10 mouse cellular contexts compared by ENCODE assay signal in genomic region chr9:50485521-50485920, GRCm38 (mm10). TPM values are rescaled to one million over a fixed set of nuclear protein-coding genes. Genes with fewer than 3 reads are reported as not detected.
A peak's percentile ranks its signal among the peaks of the same experiment; 100 is the strongest.
DNase-seq lines count a peak whose midpoint lies in the region; ATAC-seq and TF ChIP-seq lines count a peak whose summit lies in the region.
"Had no signal": no experiment of that assay in that cellular context is flagged by ENCODE, and none has a peak within 500 bp of the region (broad histone marks: within the 10 kb centered on the region; RNA-seq: fewer than 3 reads in every experiment).

No protein-coding gene starts in this region.

- intact Hi-C loops in left cerebral cortex, adult 2 months (cut with DNase I), result no loop called here

- no peak overlapping the region for H3K9ac ChIP-seq in lung, postnatal 0 days (replicated peaks; ENCODE audit: low read depth)
- H3K9ac ChIP-seq in forebrain, embryonic 13.5 days, result no peak overlapping the region

- DNase-seq in lung, postnatal 0 days (ENCODE audit: low spot score), result no peak
- no peak for DNase-seq in lung, postnatal 36 days
- DNase-seq in limb, embryonic 10.5 days (ENCODE audit: low spot score), result peak; percentile 47
- DNase-seq in retina, postnatal 1 day, result peak; percentile 72
- DNase-seq in right cerebral cortex, postnatal 4 days, result no peak
- DNase-seq in left cerebral cortex, adult 2 months (ENCODE audit: extremely low spot score in 1 of 2, low spot score in 2 of 2), result no peak

- peak; percentile 56 for ATAC-seq in lung, postnatal 0 days
- no peak for ATAC-seq in forebrain, embryonic 13.5 days
- no peak for ATAC-seq in erythroid progenitor cell, adult 5-6 weeks (replicated peaks; ENCODE audit: low FRiP score, poor library complexity, severe bottlenecking)

- no peaks in the 10 kb centered on the region for H3K36me3 ChIP-seq in lung, postnatal 0 days (ENCODE audit: insufficient read depth, low read length)
- no peaks in the 10 kb centered on the region for H3K36me3 ChIP-seq in forebrain, embryonic 13.5 days (ENCODE audit: poor library complexity, severe bottlenecking)
- H3K36me3 ChIP-seq in limb, embryonic 10.5 days, result no peaks in the 10 kb centered on the region

- H3K4me2 ChIP-seq in lung, postnatal 0 days (replicated peaks; ENCODE audit: low read depth, low read length), result peak overlapping the region; percentile 25; the same call in 1 of the 2 replicates
- peak overlapping the region; percentile 39 for H3K4me2 ChIP-seq in forebrain, embryonic 13.5 days

- no peak overlapping the region for H3K4me3 ChIP-seq in lung, postnatal 0 days (ENCODE audit: low read depth, low read length)
- no peak overlapping the region for H3K4me3 ChIP-seq in forebrain, embryonic 13.5 days
- peak overlapping the region; percentile 35 for H3K4me3 ChIP-seq in limb, embryonic 10.5 days
- no peak overlapping the region for H3K4me3 ChIP-seq in left cerebral cortex, adult 2 months
- H3K4me3 ChIP-seq: erythroblast, embryonic 14.5 days had no signal

- WGBS in lung, postnatal 0 days, result 10% methylated on average over 10 of the region's 10 CpGs
- 9% methylated on average over 10 of the region's 10 CpGs for WGBS in forebrain, embryonic 13.5 days
- WGBS in limb, embryonic 10.5 days, result 3% methylated on average over 10 of the region's 10 CpGs

- no peaks in the 10 kb centered on the region for H3K9me3 ChIP-seq in lung, postnatal 0 days (ENCODE audit: low read length)
- H3K9me3 ChIP-seq in forebrain, embryonic 13.5 days (replicated peaks), result no peaks in the 10 kb centered on the region
- no peaks in the 10 kb centered on the region for H3K9me3 ChIP-seq in limb, embryonic 10.5 days (replicated peaks)

- TF ChIP-seq EP300 in lung, postnatal 0 days (IDR thresholded peaks at IDR 0.05), result no peak

- peaks cover 4% of the 10 kb centered on the region; the same call in 1 of the 2 replicates for H3K4me1 ChIP-seq in lung, postnatal 0 days (ENCODE audit: insufficient read depth, low read depth, low read length)
- peaks cover 7% of the 10 kb centered on the region for H3K4me1 ChIP-seq in forebrain, embryonic 13.5 days
- H3K4me1 ChIP-seq in limb, embryonic 10.5 days, result peaks cover 14% of the 10 kb centered on the region

- H3K27ac ChIP-seq in lung, postnatal 0 days (ENCODE audit: low read length), result no peak overlapping the region
- H3K27ac ChIP-seq in forebrain, embryonic 13.5 days, result no peak overlapping the region
- H3K27ac ChIP-seq in limb, embryonic 10.5 days, result no peak overlapping the region
- no peak overlapping the region for H3K27ac ChIP-seq in left cerebral cortex, adult 2 months

- no peaks in the 10 kb centered on the region for H3K27me3 ChIP-seq in lung, postnatal 0 days (replicated peaks; ENCODE audit: insufficient read depth, low read length)
- H3K27me3 ChIP-seq in forebrain, embryonic 13.5 days, result no peaks in the 10 kb centered on the region
- peaks cover 9% of the 10 kb centered on the region; the same call in 1 of the 2 replicates for H3K27me3 ChIP-seq in limb, embryonic 10.5 days (ENCODE audit: low read depth, poor library complexity, severe bottlenecking)

- no peak for TF ChIP-seq CTCF in lung, postnatal 0 days (IDR thresholded peaks at IDR 0.05)
- TF ChIP-seq CTCF in left cerebral cortex, adult 2 months (IDR thresholded peaks at IDR 0.05), result no peak

RNA-seq across cellular contexts. Expression of gene Plet1, which starts 8.8 kb away (rescaled TPM):
- polyA plus RNA-seq in lung, postnatal 0 days (2015; fragmentation: Nextera tagmentation; extraction: Ambion mirVana), result 53.8 and 60.8 TPM in 2 replicates
- polyA plus RNA-seq in forebrain, embryonic 13.5 days (2015; fragmentation: Nextera tagmentation; extraction: Ambion mirVana), result 0.24 TPM in 1 of 2 replicates, not detected in the other
- polyA plus RNA-seq in limb, embryonic 10.5 days (2016; fragmentation: Nextera tagmentation; extraction: Ambion mirVana), result 0.29 TPM in 1 of 2 replicates, not detected in the other
- not detected in 2 replicates for total RNA-seq in erythroid progenitor cell, adult 5-6 weeks (2015; ENCODE audit: low replicate concordance)
- not detected in 2 replicates for total RNA-seq in erythroid progenitor cell, adult 5-6 weeks (2017; ENCODE audit: low replicate concordance)
- total RNA-seq in left cerebral cortex, adult 2 months (2021), result not detected
- total RNA-seq: megakaryocyte, adult 5-6 weeks had no signal
- polyA plus RNA-seq: erythroblast, embryonic 14.5 days had no signal

RNA-seq across cellular contexts. Expression of gene Pts, which starts 43.0 kb away (rescaled TPM):
- polyA plus RNA-seq in lung, postnatal 0 days (2015; fragmentation: Nextera tagmentation; extraction: Ambion mirVana), result 76.0 and 79.4 TPM in 2 replicates
- 97.0 and 102 TPM in 2 replicates for polyA plus RNA-seq in forebrain, embryonic 13.5 days (2015; fragmentation: Nextera tagmentation; extraction: Ambion mirVana)
- polyA plus RNA-seq in limb, embryonic 10.5 days (2016; fragmentation: Nextera tagmentation; extraction: Ambion mirVana), result 53.4 and 59.2 TPM in 2 replicates
- total RNA-seq in erythroid progenitor cell, adult 5-6 weeks (2015; ENCODE audit: low replicate concordance), result 37.3 and 40.0 TPM in 2 replicates
- 3.7 and 17.7 TPM in 2 replicates for total RNA-seq in erythroid progenitor cell, adult 5-6 weeks (2017; ENCODE audit: low replicate concordance)
- 10 to 100 TPM; 28.6 to 31.6 TPM for total RNA-seq in left cerebral cortex, adult 2 months (2021)

Comparison
In these comparisons a context has a peak if more than half of its experiments do, and no peak if none do; other contexts are left out.
1. DNase-seq: peak in limb, embryonic 10.5 days (single experiment) and retina, postnatal 1 day (single experiment); none in lung, postnatal 0 days (single experiment), lung, postnatal 36 days (single experiment), right cerebral cortex, postnatal 4 days (single experiment) and left cerebral cortex, adult 2 months (0 of 2).
2. RNA of gene Plet1, which starts 8.8 kb away (polyA plus RNA-seq): 53.8 to 60.8 TPM in lung, postnatal 0 days; 0.24 TPM in forebrain, embryonic 13.5 days and 0.29 TPM in limb, embryonic 10.5 days; every median in the first group is over 10 times any median in the second.